Mouse (Mus musculus) small intestine, adult 2 months (tissue): ENCODE results near the gene Phf20.

ENCODE experiments used
- CTCF ChIP-seq: fragments of 200-500 bp; IDR thresholded peaks from 2 replicates; pipeline ENCODE4 v1.5.1; 2012; ENCODE audit warnings: low read depth, mild to moderate bottlenecking, control low read depth, inconsistent platforms, low read length, moderate library complexity, mixed read lengths; ENCODE audit not compliant: insufficient replicate concordance, insufficient read length; ENCODE audit errors: extremely low read depth
- POLR2A ChIP-seq: fragments of 200-500 bp; IDR thresholded peaks from 2 replicates; pipeline ENCODE4 v1.6.1; 2012; ENCODE audit warnings: low read depth, mild to moderate bottlenecking, control low read depth, inconsistent platforms, low read length, moderate library complexity

- TF ChIP-seq CTCF = no peak
- TF ChIP-seq POLR2A = no peak
Observed at GRCm38 (mm10) chr2:156257922-156258761, 61.9 kb downstream of the Phf20 start.
